ENCODE assay signal across 9 mouse cellular contexts in the genomic region with DNA sequence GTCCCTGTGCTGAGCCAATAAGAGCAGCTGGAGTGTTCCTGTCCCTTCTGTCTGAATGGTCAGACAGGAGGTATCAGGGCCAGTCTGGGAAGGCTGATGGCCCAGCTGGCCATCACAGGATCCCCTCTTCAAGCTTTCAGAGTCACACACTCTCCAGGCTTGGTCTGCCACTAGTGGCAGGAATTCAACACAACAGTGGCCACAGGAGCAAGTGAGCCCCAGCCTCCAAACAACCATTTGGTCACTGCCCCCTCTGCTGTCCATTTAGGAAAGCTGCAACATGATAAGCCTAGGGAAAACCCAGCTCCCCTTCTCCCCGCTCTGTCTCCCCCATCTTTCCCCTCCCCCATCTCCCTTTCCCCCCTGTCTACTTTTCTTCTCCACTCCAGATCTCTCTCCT. TPM values are rescaled to one million over a fixed set of nuclear protein-coding genes. Genes with fewer than 3 reads are reported as not detected.
DNase-seq lines count a peak whose midpoint lies in the region; ATAC-seq lines count a peak whose summit lies in the region.
"Had no signal": no experiment of that assay in that cellular context is flagged by ENCODE, and none has a peak within 500 bp of the region (broad histone marks: within the 10 kb centered on the region; RNA-seq: fewer than 3 reads in every experiment).

No protein-coding gene starts in this region.

- peaks cover 11% of the 10 kb centered on the region; the same call in 1 of the 2 replicates for H3K9me3 ChIP-seq in heart, embryonic 10.5 days
- H3K9me3 ChIP-seq in intestine, embryonic 16.5 days (ENCODE audit: control insufficient read depth, low read length): no peaks in the 10 kb centered on the region

- H3K9ac ChIP-seq in intestine, embryonic 16.5 days (ENCODE audit: low read depth, low read length): no peak overlapping the region

- no peak overlapping the region for H3K4me3 ChIP-seq in heart, embryonic 10.5 days
- H3K4me3 ChIP-seq in intestine, embryonic 16.5 days (ENCODE audit: low read length): no peak overlapping the region
- H3K4me3 ChIP-seq: myocyte had no signal

- 42% methylated on average over 1 of the region's 1 CpGs for WGBS in heart, embryonic 10.5 days
- 70% methylated on average over 1 of the region's 1 CpGs for WGBS in intestine, embryonic 16.5 days

- no peaks in the 10 kb centered on the region for H3K36me3 ChIP-seq in heart, embryonic 10.5 days
- no peaks in the 10 kb centered on the region for H3K36me3 ChIP-seq in intestine, embryonic 16.5 days (ENCODE audit: control insufficient read depth, insufficient read depth, low read length)

- no peak overlapping the region for H3K4me2 ChIP-seq in intestine, embryonic 16.5 days (ENCODE audit: low read depth, low read length)

- no peak overlapping the region for H3K27ac ChIP-seq in heart, embryonic 10.5 days
- H3K27ac ChIP-seq in intestine, embryonic 16.5 days (ENCODE audit: low read length): no peak overlapping the region

- H3K4me1 ChIP-seq in heart, embryonic 10.5 days: no peaks in the 10 kb centered on the region
- no peaks in the 10 kb centered on the region for H3K4me1 ChIP-seq in intestine, embryonic 16.5 days (ENCODE audit: control insufficient read depth, insufficient read depth, low read length)

- DNase-seq in heart, adult 11 months: peak; percentile 93
- no peak for DNase-seq in heart, embryonic 10.5 days (ENCODE audit: low spot score)
- DNase-seq in A20 (ENCODE audit: low read depth, low spot score) (peak; percentile 49), WW6 (ENCODE audit: low read depth, low spot score) (peak; percentile 14)
- DNase-seq in kidney, adult 8-10 months: peak; percentile 12 to 48

- H3K27me3 ChIP-seq in heart, embryonic 10.5 days (ENCODE audit: insufficient read depth, poor library complexity, severe bottlenecking): no peaks in the 10 kb centered on the region
- H3K27me3 ChIP-seq in intestine, embryonic 16.5 days (replicated peaks; ENCODE audit: control insufficient read depth, insufficient read depth, low read length): no peaks in the 10 kb centered on the region

- ATAC-seq in neutrophil, adult 5-6 weeks (ENCODE audit: extremely low read depth, insufficient number of reproducible peaks, low FRiP score, poor library complexity, severe bottlenecking): peak; percentile 82
- no peak for ATAC-seq in intestine, embryonic 16.5 days
- ATAC-seq in erythroblast, adult 5-6 weeks (replicated peaks; ENCODE audit: low FRiP score, poor library complexity, severe bottlenecking): no peak

RNA-seq across cellular contexts. Expression of gene Cd209c, which starts 1.5 kb away (rescaled TPM):
- polyA plus RNA-seq in heart, embryonic 10.5 days (2016; fragmentation: Nextera tagmentation; extraction: Ambion mirVana): 0.28 and 0.46 TPM in 2 replicates
- total RNA-seq in neutrophil, adult 5-6 weeks (2017): 0.81 and 0.86 TPM in 2 replicates
- 0.15 and 0.43 TPM in 2 replicates for polyA plus RNA-seq in intestine, embryonic 16.5 days (2015; fragmentation: Nextera tagmentation; extraction: Ambion mirVana)
- not detected in 2 replicates for total RNA-seq in erythroblast, adult 5-6 weeks (2015; ENCODE audit: low replicate concordance)
- 0.17 TPM in 1 of 2 replicates, not detected in the other for total RNA-seq in erythroblast, adult 5-6 weeks (2017; ENCODE audit: low replicate concordance)
- polyA plus RNA-seq: myocyte had no signal

RNA-seq across cellular contexts. Expression of gene Cd209b, which starts 29.4 kb away (rescaled TPM):
- polyA plus RNA-seq in heart, embryonic 10.5 days (2016; fragmentation: Nextera tagmentation; extraction: Ambion mirVana): not detected in 2 replicates
- total RNA-seq in neutrophil, adult 5-6 weeks (2017): not detected in 2 replicates
- 0.11 and 0.12 TPM in 2 replicates for polyA plus RNA-seq in intestine, embryonic 16.5 days (2015; fragmentation: Nextera tagmentation; extraction: Ambion mirVana)
- total RNA-seq in erythroblast, adult 5-6 weeks (2015; ENCODE audit: low replicate concordance): not detected in 2 replicates
- 0.09 TPM in 1 of 2 replicates, not detected in the other for total RNA-seq in erythroblast, adult 5-6 weeks (2017; ENCODE audit: low replicate concordance)
- polyA plus RNA-seq: myocyte had no signal
